ENCODE assay signal across 24 mouse cellular contexts in genomic region chr9:51315402-51316063, GRCm38 (mm10). TPM values are rescaled to one million over a fixed set of nuclear protein-coding genes. Genes with fewer than 3 reads are reported as not detected.
DNase-seq lines count a peak whose midpoint lies in the region; ATAC-seq lines count a peak whose summit lies in the region.
"Had no signal": no experiment of that assay in that cellular context is flagged by ENCODE, and none has a peak within 500 bp of the region (broad histone marks: within the 10 kb centered on the region; RNA-seq: fewer than 3 reads in every experiment).

No protein-coding gene starts in this region.

- ATAC-seq in megakaryocyte, adult 5-6 weeks (ENCODE audit: poor library complexity, severe bottlenecking) = no peak
- peak; percentile 67 for ATAC-seq in common myeloid progenitor, adult 5-6 weeks (replicated peaks; ENCODE audit: low read depth, poor library complexity, severe bottlenecking)
- ATAC-seq in liver, embryonic 12.5 days = peak; percentile 81
- ATAC-seq in megakaryocyte-erythroid progenitor cell, adult 5-6 weeks (replicated peaks; ENCODE audit: low FRiP score, low TSS enrichment, poor library complexity, severe bottlenecking) = peak; percentile 64
- ATAC-seq: lung, postnatal 0 days had no signal

- 20% methylated on average over 6 of the region's 6 CpGs for WGBS in liver, embryonic 12.5 days (ENCODE audit: insufficient replicate concordance)

- no peaks in the 10 kb centered on the region for H3K9me3 ChIP-seq in megakaryocyte, embryonic 14.5 days
- H3K9me3 ChIP-seq in liver, embryonic 12.5 days (replicated peaks) = no peaks in the 10 kb centered on the region
- H3K9me3 ChIP-seq: forebrain, embryonic 12.5 days; hindbrain, embryonic 12.5 days; limb, embryonic 13.5 days; midbrain, embryonic 10.5 days; stomach, embryonic 15.5 days had no signal

- H3K9ac ChIP-seq in liver, embryonic 12.5 days = no peak overlapping the region
- H3K9ac ChIP-seq: forebrain, embryonic 12.5 days; hindbrain, embryonic 12.5 days; limb, embryonic 13.5 days; stomach, embryonic 15.5 days had no signal

- intact Hi-C loops in heart, postnatal 36 days (cut with DNase I) = no loop called here

- H3K4me3 ChIP-seq in megakaryocyte, embryonic 14.5 days (replicated peaks) = peak overlapping the region; percentile 68
- no peak overlapping the region for H3K4me3 ChIP-seq in liver, embryonic 12.5 days
- H3K4me3 ChIP-seq: forebrain, embryonic 12.5 days; hindbrain, embryonic 12.5 days; limb, embryonic 13.5 days; midbrain, embryonic 10.5 days; stomach, embryonic 15.5 days had no signal

- no peak overlapping the region for H3K27ac ChIP-seq in liver, embryonic 12.5 days
- H3K27ac ChIP-seq: forebrain, embryonic 12.5 days; hindbrain, embryonic 12.5 days; limb, embryonic 13.5 days; midbrain, embryonic 10.5 days; stomach, embryonic 15.5 days had no signal

- H3K27me3 ChIP-seq in megakaryocyte, embryonic 14.5 days (replicated peaks) = no peaks in the 10 kb centered on the region
- no peaks in the 10 kb centered on the region for H3K27me3 ChIP-seq in liver, embryonic 12.5 days (replicated peaks)
- H3K27me3 ChIP-seq: forebrain, embryonic 12.5 days; hindbrain, embryonic 12.5 days; limb, embryonic 13.5 days; stomach, embryonic 15.5 days had no signal

- peak overlapping the region; percentile 14 for H3K4me2 ChIP-seq in liver, embryonic 12.5 days
- H3K4me2 ChIP-seq: forebrain, embryonic 12.5 days; hindbrain, embryonic 12.5 days; limb, embryonic 13.5 days; stomach, embryonic 15.5 days had no signal

- H3K36me3 ChIP-seq in megakaryocyte, embryonic 14.5 days (replicated peaks; ENCODE audit: low read length) = no peaks in the 10 kb centered on the region
- no peaks in the 10 kb centered on the region for H3K36me3 ChIP-seq in liver, embryonic 12.5 days
- H3K36me3 ChIP-seq: forebrain, embryonic 12.5 days; hindbrain, embryonic 12.5 days; limb, embryonic 13.5 days; midbrain, embryonic 10.5 days; stomach, embryonic 15.5 days had no signal

- no peak for DNase-seq in cerebellum, postnatal 36 days
- no peak for DNase-seq in heart, postnatal 36 days
- no peak for DNase-seq in testis, postnatal 14 days (ENCODE audit: low spot score)
- DNase-seq: adrenal gland, adult 8-10 months; cerebellum, adult 11 months; cerebellum, postnatal 14 days; gastrocnemius, postnatal 25 days; kidney, postnatal 4 days; right cerebral cortex, postnatal 25 days had no signal

- peaks cover 18% of the 10 kb centered on the region for H3K4me1 ChIP-seq in megakaryocyte, embryonic 14.5 days
- H3K4me1 ChIP-seq in liver, embryonic 12.5 days = peaks cover 22% of the 10 kb centered on the region
- H3K4me1 ChIP-seq: forebrain, embryonic 12.5 days; hindbrain, embryonic 12.5 days; limb, embryonic 13.5 days; midbrain, embryonic 10.5 days; stomach, embryonic 15.5 days had no signal

RNA-seq across cellular contexts. Expression of gene 1810046K07Rik, which starts 13.2 kb away (rescaled TPM):
- polyA plus RNA-seq in megakaryocyte, embryonic 14.5 days (2012; ENCODE audit: insufficient read depth, low replicate concordance) = not detected in 2 replicates
- not detected in 2 replicates for total RNA-seq in megakaryocyte, adult 5-6 weeks (2015)
- not detected in 2 replicates for total RNA-seq in megakaryocyte, adult 5-6 weeks (2017)
- not detected in 2 replicates for total RNA-seq in common myeloid progenitor, adult 5-6 weeks (2017)
- not detected in 2 replicates for polyA plus RNA-seq in liver, embryonic 12.5 days (2016; fragmentation: Nextera tagmentation; extraction: Ambion mirVana)
- not detected in 2 replicates for total RNA-seq in megakaryocyte-erythroid progenitor cell, adult 5-6 weeks (2014; fragmentation: Nextera tagmentation)
- not detected in 2 replicates for total RNA-seq in megakaryocyte-erythroid progenitor cell, adult 5-6 weeks (2017)
- not detected for total RNA-seq in heart, postnatal 36 days (2021)
- total RNA-seq: gastrocnemius, postnatal 25 days; heart, adult 8-10 months; layer of hippocampus, postnatal 10 days; left cerebral cortex, adult 8-10 months had no signal
- polyA plus RNA-seq: forebrain, embryonic 12.5 days; hindbrain, embryonic 12.5 days; kidney, embryonic 14.5 days; midbrain, embryonic 10.5 days had no signal

RNA-seq across cellular contexts. Expression of gene Colca2, which starts 37.2 kb away (rescaled TPM):
- polyA plus RNA-seq in megakaryocyte, embryonic 14.5 days (2012; ENCODE audit: insufficient read depth, low replicate concordance) = not detected in 2 replicates
- not detected in 2 replicates for total RNA-seq in megakaryocyte, adult 5-6 weeks (2015)
- not detected in 2 replicates for total RNA-seq in megakaryocyte, adult 5-6 weeks (2017)
- total RNA-seq in common myeloid progenitor, adult 5-6 weeks (2017) = 2.1 TPM in 1 of 2 replicates, not detected in the other
- polyA plus RNA-seq in liver, embryonic 12.5 days (2016; fragmentation: Nextera tagmentation; extraction: Ambion mirVana) = 0.50 and 0.68 TPM in 2 replicates
- total RNA-seq in megakaryocyte-erythroid progenitor cell, adult 5-6 weeks (2014; fragmentation: Nextera tagmentation) = 0.55 TPM in 1 of 2 replicates, not detected in the other
- total RNA-seq in megakaryocyte-erythroid progenitor cell, adult 5-6 weeks (2017) = 0.65 TPM in 1 of 2 replicates, not detected in the other
- 1 to 10 TPM in 1 of 2 experiments, under 1 TPM in 1; 0.89 to 1.6 TPM for total RNA-seq in heart, postnatal 36 days (2021)
